Mouse (Mus musculus) kidney, adult 9 months (tissue): ENCODE data around the gene Ostm1.
A peak's percentile ranks its signal among the peaks of the same experiment; 100 is the strongest.

ENCODE experiments used
- DNase-seq: peaks from one replicate; pipeline ENCODE4 v3.0.0; 2022

The Ostm1 gene

DNA sequence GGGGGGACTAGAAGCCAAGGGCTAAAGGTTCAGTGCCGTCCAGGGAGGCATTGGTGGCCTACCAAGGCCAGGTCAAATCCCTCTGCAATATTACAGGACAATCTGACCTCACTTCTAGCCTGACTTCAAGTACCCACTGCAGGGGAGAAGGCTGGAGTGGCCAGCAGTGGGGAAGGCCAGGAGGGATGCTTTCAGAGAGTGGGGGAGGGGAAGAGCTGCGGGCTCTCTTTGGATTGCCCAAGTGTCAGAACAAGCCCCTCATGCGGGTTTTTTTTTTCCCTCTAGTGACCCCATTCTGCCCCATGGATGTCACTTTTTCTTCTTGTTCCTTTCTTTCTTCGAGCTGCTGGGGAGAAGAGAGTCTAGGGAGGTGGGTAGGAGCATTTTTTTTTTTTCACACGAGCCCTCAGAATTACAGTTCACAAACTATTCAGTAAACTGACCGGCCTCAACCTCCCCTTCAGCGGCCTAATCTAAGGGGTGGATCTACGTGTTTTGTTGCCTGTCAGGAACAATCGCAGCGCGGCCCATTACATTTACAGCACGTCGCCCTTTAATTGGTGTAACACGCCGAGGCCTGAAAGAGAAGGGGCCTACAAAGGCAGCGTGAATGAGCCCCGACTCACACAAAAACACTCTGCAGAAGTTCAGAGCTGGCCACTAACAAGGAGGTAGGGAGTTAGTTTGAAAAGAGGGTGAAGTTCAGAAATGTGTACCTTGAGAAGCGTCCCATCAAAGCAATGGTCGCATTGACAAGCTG lies 47.2 kb downstream of the Ostm1 start:
- no peak for DNase-seq

DNA sequence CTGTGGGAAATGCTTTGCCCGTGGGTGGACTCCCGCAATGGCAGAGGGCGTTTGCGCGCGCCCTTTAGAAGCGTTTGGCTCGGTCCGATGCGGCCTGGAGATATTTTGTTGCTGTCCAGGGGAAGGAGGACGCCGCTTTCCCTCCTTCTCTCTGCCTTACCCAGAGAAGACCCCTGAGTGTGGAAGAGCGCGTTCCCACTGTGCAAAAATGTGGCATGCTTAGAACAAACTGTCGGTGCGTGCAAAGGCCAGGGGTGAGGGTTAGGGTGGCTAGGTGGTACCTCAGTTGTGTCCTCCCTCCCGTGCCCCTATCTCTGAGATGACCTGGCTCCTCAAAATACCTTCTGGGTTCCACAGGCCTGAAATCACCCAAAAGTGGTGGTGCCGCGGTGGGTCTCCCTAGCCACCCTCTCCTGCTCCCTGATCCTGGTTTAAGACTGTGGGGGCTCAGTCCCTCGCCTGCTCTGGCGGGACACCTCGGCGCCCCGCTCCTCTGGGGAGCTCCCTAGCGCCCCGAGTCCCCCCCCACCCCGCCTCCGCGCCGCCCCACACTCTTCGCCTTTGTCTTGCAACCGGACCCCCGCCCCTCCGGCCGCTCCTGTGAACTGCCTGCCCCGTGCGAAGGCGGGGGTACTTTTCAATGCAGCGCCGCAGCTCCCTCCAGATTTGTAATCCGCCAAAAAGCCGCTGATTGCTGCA lies 48.3 kb downstream of the Ostm1 start:
- DNase-seq: no peak

DNA sequence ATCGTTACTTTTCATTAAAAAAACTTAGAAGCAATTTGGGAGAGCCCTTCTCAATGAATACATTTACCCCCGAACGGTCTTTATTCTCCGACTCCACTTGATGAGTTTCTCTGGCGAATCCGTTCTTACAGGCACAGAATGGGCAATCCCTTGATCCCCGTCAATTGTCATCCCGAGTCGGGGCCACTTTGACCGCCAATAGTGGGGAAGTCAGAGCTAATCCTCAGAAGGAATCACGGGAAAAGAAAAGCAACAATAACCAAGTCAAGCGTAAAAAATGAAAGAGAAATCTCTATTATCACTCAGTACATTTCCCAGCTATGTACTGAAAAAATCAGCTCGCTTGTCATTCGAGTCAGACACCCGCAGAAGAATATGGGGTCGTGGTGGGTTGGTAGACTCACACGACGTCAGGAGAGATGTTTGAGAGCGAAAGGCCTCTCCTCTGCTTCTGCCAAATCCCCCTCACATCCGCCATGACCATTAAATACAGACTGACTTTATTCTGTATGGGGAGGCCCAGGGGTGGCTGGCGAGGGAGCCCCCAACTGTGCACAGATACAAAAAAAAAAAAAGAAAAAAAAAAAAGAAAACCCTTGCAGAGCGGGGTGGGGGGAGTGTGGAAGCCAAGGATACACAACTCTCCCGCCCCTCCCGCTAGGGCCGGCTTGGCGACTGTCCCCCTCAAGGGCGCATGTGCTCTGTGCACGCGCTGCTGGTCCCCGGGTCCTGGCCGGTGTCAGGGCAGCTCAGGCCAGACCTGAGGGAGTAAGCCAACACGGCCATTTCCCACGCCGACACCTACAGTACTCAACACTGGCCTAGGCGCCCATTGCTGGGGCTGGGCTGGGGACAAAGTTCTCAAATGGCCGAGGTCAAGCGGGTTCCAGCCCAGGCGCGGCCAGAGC lies 49.1 kb downstream of the Ostm1 start:
- DNase-seq: peak; percentile 14

DNA sequence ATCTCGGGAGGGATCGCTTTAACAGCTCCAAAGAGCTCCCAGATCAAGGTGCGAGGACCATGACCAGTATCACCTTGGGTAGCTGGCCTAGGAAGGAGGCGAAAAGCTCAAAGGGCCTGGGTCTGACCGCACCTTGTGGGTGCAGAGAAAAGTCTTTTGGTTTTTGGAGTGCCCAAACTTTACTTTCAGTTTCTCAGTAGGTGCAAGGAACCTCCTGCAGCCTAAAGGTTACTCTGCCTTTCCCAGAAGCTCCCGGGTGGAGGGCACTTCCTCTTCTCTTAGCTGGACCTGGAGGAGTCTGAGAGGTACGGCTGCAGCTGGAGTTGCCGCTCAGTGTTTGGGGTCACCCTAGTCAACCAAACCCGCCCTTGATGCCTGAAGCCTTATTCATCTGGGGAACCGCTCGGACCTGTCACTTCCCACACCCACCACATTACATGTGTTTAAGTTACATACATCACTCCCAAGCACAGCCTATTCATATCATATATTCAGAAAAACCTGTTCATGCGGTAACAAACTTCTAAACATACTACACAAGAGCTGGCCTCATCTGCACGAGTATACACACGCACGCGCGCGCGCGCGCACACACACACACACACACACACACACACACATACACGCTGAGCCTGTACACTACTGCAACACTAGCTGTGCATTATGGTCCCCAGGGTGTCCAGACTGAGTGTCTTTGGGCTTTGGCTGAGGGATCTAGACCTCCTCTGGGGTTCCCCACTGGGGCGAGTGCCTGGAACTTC lies 49.9 kb downstream of the Ostm1 start:
- DNase-seq: peak; percentile 20

DNA sequence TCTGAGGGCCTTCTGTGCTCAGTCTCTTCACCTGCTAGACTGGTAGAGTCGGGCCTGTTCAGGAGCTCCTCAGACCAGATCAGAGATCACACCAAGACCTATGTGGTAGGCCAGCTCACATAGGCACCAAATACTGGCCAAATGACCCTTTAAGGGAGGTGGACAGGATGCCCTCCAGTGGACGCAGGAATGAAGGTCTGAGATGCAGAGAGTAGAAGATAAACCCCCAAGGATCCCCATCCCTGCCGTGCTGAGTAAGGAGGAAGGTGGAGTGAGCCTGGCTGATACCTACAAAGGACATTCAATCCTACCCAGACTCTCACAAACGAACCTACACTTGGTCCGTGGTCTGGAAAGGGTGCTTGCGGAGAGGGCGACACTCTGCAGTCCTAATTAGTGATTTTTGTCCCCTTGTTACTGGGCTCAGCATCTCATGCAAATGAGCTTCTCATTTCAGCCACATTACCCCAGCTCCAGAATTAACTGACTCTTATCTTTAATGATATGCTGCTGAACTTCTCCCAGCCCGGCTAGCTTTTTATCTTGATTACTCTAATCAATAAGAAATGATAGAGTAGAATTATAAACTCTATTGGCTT lies 50.6 kb downstream of the Ostm1 start:
- no peak for DNase-seq

DNA sequence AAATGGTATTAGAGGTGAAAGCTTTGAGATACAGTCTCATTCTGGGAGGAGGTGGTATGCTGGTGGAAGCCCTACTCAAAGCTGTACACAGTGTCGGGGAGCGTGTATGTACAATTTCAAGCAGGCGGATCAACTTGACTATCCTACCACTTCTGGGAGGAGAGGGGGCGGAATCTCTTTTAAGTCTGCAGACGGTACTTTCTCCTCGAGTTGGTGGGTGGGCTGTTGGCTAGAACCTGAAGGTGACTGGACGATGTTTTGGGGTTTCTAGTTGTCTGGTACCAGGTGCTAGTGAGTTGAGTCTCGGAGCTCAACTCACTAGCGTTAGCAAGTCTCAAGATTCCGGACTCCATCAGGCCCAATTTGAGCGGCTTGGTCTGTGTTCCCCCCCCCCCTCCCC lies 51.4 kb downstream of the Ostm1 start:
- no peak for DNase-seq

DNA sequence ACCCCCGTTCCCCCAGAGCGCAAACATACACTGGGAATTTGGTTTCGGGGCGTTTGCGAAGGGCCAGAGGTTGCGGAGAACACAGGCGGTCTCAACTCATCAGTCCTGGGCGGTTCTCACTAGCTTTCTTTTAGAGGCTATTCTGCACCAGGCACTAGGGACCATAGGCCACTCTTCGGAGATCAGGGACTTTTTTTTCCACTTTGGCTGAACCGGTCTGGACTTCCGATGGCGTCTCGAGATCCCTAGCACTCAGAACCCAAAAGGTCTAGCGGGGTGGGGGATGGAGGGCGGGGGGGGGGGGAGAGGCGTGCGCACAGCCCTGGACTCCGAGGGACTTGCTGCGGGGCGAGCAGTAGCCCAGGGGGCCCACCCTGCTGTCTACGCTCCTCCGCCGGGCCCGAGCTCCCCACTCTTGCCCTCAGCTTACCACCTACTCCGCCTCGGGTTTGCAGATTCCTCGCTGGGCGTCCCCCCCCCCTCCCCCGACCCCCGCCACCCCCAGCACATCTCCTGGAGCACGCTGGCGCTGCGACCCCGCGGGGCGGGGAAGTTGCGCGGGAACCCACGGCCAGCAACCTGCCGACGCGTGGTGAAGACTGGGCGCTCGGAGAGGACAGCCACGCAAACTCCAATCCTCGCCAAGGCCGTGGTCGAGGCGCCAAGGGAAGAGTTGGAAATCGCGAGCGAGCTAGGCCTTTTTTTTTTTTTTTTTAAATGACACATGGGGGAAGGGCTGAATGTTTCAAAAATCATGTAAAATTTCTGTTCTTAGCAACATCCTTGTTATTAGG lies 52.1 kb downstream of the Ostm1 start:
- no peak for DNase-seq

DNA sequence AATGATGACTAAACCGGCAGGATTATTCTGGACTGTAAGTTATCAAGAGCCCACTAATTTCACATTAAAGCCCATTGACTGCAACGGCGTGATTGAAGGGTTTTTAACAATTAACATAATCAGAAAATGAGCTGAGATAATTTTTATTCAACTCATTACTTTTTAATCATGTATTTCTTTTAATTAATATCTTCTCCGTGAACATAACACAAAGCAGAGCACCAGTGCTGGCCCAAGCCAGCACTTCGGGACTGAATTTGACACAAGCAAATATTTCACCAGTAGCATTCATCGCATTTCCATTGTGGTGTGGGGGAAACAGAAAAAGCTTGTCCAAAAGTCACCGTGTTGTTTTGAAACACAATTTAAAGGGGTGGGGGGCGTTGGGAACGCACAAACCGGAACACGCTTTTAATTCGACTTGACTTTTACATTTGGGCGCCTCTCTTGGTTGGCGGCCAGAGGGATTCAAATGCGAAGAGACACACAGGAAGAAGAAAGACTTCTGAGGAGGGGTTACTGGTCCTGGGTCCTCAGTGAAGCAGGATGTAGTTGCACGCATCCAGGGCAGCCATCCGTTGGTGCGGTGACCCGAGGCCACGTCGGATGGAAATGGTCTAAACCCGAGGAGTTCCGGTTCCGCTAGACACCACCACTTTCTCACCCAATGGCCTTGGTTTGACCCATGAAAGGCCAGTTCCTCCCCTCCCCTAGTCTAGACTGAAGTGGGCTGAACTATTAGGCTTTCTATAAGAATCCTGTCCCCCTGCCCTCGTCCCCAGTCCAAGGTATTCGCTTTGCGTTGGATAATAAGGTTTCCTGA lies 52.9 kb downstream of the Ostm1 start:
- no peak for DNase-seq

DNA sequence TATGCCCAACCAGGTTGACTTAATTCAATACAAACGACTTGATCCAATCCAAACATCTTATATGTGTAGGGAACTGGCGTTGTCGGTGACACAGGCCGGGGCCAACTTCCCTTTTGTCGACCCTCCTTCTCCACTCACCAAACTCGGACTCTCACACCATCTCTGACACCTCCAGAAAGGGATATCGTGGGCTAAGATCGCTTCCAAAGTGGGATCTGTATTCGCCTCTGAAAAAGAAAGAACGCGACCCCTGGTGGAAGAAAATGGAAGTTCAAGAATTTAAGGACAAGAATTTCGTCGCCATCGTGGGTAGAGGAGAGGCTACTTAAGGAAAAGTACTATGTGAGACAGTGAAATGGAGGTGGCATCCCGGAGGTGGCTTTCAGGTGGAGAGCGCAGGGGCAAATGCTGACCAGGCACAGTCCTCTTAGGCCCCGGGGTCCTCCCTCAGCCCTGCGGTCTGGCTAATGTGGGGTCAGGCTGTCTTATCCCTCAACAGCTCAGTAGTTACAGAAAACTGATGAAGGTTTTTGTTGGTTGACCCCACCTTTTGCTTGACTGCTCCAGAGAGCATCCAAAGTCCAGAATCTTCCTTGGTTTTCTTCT lies 53.7 kb downstream of the Ostm1 start:
- peak; percentile 74 for DNase-seq

DNA sequence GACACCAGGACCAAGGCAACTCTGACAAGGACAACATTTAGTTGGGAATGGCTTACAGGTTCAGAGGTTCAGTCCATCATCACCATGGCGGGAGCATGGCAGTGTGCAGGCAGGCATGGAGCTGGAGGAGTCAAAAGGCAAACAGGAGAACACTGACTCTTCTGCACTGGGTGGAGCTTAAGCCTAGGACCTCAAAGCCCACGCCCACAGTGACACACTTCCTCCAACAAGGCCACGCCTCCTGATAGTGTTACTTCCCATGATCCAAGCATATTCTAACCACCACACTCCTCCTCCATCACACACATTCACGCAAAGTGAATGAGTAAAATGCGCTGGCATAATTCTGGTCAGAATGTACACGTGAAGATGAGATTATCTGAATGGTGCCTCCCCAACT lies 56.2 kb downstream of the Ostm1 start:
- DNase-seq: no peak

DNA sequence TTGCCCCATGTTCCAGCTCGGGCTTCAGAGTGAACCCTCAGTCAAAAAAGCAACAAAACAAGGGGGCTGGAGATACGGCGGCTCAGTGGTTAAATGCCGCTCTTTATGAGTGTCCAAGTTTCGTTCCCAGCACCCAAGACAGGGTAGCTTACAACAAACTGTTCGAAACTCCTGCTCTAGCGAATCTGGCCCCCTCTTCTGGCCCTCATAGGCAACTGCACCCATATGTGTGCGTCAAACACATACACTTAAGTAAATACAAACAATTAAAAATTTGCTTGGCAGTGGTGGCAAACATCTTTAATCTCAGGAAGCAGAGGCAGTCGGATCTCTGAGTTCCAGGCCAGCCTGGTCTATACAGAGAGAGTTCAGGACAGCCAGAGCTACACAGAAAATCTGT lies 60.0 kb downstream of the Ostm1 start:
- DNase-seq: no peak

DNA sequence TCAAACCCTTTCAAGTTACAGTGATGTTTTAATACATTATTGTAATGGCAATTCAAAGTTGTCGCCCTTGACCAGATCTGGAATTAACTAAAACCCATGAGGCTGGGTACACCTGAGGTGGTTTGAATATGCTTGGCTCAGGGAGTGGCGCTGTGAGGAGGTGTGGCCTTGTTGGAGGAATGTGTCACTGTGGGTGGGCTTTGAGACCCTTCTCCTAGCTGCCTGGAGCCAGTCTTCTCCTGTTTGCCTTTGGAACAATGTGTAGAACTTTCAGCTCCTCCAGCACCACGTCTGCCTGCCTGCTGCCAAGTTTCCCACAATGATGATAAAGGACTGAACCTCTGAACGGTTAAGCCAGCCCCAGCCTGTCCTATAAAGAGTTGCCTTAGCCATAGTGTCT lies 62.7 kb downstream of the Ostm1 start:
- no peak for DNase-seq

DNA sequence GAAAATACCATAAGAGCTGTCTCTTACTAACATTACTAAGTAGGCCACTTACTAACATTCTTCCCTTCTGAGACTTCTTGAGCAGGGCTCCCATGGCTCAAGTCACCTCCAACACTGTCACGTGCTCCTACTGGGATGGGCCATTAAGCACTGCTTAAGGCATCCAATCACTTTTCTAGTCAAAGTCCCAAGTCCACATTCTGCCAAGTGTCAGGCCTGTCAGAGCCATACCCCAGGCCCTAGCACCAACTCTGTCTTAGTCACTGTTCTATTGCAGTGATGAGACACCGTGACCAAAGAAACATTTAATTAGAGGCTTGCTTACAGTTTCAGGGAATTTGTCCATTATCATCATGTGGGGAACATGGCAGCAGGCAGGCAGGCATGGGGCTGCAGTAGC lies 78.3 kb downstream of the Ostm1 start:
- DNase-seq: no peak

DNA sequence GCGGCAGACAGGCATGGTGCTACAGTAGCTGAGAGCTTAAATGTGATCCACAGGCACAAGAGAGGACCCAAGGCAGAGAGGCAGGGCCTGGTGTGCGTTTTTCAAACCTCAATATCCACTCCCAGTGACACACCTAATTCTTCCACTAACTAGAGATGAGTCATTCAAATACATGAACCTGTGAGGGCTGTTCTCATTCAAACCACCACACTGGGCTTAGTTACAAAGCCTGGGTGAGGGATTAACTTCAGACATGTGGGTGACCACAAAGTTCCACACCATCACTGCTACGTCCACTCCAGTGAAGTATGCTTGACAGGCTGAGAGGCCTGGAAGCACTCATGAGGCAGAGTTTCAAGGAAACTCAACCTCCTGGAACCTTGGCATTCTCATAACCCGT lies 86.3 kb downstream of the Ostm1 start:
- no peak for DNase-seq

DNA sequence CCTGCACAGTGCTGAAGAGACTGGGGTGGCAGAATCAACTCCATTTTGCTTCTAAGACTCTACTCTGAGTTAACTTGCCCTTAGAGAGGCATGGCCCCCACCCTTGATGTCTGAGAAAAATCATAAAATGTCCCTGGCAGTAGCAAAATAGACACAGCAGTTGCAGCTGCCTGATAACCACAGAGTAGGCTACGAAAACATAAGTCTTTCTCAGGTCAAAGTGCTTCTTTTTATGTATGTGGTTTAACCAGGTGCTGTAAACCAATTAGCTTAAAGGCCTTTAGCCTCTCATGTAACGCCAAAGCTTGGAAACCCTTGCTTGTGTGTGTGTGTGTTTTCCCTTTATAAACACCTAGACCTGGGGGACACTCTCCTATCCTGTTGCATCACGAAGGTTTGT lies 89.2 kb downstream of the Ostm1 start:
- DNase-seq: no peak

DNA sequence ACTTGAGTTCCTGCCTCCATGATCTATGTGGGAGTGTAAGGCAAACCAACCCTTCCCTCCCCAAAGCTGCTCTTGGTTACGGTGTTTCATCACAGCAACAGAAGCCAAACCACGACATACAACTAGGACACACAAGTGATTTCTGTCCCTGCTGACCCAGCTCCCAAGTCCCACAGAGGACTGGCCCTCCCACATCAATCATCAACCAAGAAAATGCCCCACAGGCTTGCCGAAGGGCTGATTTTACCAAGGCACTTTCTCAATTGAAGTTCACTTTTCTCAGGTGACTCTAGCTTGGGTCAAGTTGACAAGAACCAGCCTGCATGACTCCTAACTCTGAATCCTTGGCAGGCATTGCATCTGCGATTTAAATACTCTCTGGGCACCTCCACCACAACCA lies 91.9 kb downstream of the Ostm1 start:
- DNase-seq: peak; percentile 39

DNA sequence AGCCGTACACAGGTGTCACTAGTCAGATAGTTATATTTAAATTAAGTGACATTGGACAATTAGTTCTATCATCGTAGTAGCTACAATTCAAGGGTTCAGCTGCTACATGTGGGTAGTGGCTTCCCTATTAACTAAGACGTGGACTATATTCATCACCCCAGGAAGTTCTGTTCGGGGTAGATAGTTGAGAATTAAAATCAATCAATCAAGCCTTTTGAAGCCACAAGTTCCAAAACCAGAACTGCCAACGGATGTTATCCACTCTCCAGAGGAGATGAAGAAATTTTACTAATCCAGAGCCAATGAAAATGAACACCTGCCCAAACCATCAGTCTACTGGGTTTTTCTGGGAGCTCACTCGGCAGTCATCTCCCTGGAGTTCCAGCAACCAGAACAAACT lies 94.7 kb downstream of the Ostm1 start:
- DNase-seq: no peak

DNA sequence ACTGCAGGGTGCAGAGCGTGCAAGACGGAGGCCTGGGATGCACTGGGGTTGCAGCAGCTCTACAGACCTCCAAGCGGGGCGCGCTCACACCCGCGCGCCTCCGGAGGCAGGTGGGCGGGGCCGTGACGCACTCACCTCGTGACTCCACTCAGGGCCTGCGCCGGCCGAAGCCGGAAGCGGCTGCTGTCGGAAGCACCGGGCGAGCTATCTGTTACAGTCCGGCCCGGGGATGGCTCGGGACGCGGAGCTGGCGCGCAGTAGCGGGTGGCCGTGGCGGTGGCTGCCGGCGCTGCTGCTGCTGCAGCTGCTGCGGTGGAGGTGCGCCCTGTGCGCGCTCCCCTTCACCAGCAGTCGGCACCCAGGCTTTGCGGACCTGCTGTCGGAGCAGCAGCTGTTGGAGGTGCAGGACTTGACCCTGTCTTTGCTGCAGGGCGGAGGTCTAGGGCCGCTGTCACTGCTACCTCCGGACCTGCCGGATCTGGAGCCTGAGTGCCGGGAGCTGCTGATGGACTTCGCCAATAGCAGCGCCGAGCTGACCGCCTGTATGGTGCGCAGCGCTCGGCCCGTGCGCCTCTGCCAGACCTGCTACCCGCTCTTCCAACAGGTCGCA lies 95.2 kb downstream of the Ostm1 start:
- DNase-seq: peak; percentile 92

DNA sequence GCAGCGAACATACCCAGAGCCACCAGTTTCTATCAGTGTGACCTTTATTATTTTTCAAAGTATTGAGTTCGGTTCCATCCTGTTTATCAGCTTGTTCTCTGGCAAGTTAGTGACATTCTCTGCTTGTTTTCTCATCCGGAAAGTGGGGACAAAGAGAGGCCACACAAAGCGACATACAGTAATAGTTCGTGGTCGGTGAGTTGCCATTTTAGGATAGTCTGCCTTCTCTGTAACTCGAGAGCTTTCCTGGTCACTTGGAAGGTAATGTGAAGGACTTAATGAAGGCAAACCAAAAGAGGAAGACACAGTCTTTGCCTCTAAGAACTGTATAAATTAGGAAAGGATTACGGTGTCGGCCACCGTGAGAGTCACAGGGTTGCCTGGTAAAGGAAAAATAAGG lies 96.0 kb downstream of the Ostm1 start:
- DNase-seq: no peak

DNA sequence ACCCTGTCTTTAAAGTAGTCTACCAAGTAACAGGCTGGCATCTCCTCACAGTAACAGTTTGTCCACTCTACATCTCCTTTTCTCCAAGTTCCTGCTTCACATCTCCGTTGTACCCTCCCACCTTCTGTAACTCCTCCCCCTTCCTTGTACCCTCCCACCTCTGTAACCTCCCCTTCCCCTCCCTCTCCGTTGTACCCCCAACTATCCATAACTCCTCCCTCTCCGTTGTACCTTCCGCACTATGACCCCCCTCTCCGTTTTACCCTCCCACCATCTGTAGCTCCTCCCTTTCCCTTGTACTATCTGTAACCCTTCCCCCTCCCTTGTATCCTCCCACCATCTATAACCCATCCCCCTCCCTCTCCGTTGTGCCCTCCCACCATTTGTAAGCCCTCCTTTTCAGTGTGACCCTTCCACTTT lies 97.0 kb downstream of the Ostm1 start:
- no peak for DNase-seq
